Mouse (Mus musculus): ENCODE data around the gene Lrrfip2. TPM values are rescaled to one million over a fixed set of nuclear protein-coding genes. Genes with fewer than 3 reads are reported as not detected.

The Lrrfip2 gene
- polyA plus RNA-seq, 1 experiment from 2014 or later = 41.8 TPM

- Histone ChIP-seq H3K27me3 (no peaks in the 10 kb centered on the region), H3K4me1 (no peaks in the 10 kb centered on the region), H3K4me2 (replicated peaks) (no peak overlapping the region), H3K9me3 (no peaks in the 10 kb centered on the region), H3K9ac (replicated peaks) (no peak overlapping the region), H3K4me3 (no peak overlapping the region), H3K36me3 (peaks cover 8% of the 10 kb centered on the region; the same call in 1 of the 2 replicates), H3K27ac (replicated peaks) (no peak overlapping the region)
- ATAC-seq (replicated peaks) = no peak
- WGBS = 86% methylated on average over 4 of the region's 4 CpGs
Measured at GRCm38 (mm10) chr9:111210412-111210811, 93.0 kb downstream of the Lrrfip2 start.

GRCm38 (mm10) chr9:111211122-111212041 is 94.0 kb downstream of the Lrrfip2 start:
- Histone ChIP-seq H3K36me3 (peaks cover 9% of the 10 kb centered on the region), H3K9me3 (no peaks in the 10 kb centered on the region), H3K27me3 (no peaks in the 10 kb centered on the region), H3K27ac (replicated peaks) (no peak overlapping the region), H3K4me3 (no peak overlapping the region), H3K9ac (replicated peaks) (no peak overlapping the region), H3K4me2 (replicated peaks) (no peak overlapping the region), H3K4me1 (no peaks in the 10 kb centered on the region)
- ATAC-seq (replicated peaks) = no peak
- 82% methylated on average over 10 of the region's 10 CpGs for WGBS

- no peaks in the 10 kb centered on the region for H3K9me3 ChIP-seq
- no peak overlapping the region for H3K9ac ChIP-seq (replicated peaks)
- H3K27me3 ChIP-seq = no peaks in the 10 kb centered on the region
- no peak overlapping the region for H3K4me3 ChIP-seq
- no peak for ATAC-seq (replicated peaks)
- H3K4me1 ChIP-seq = no peaks in the 10 kb centered on the region
- H3K36me3 ChIP-seq = peaks cover 15% of the 10 kb centered on the region
- H3K4me2 ChIP-seq (replicated peaks) = no peak overlapping the region
- H3K27ac ChIP-seq (replicated peaks) = no peak overlapping the region
- WGBS = 78% methylated on average over 6 of the region's 6 CpGs
Measured at GRCm38 (mm10) chr9:111213501-111213900, 96.1 kb downstream of the Lrrfip2 start.

GRCm38 (mm10) chr9:111216424-111216823 is 99.0 kb downstream of the Lrrfip2 start:
- H3K36me3 ChIP-seq = peaks cover 26% of the 10 kb centered on the region
- no peak overlapping the region for H3K4me2 ChIP-seq (replicated peaks)
- H3K9me3 ChIP-seq = no peaks in the 10 kb centered on the region
- H3K9ac ChIP-seq (replicated peaks) = no peak overlapping the region
- no peak for ATAC-seq (replicated peaks)
- H3K27me3 ChIP-seq = no peaks in the 10 kb centered on the region
- no peak overlapping the region for H3K4me3 ChIP-seq
- no peaks in the 10 kb centered on the region for H3K4me1 ChIP-seq
- H3K27ac ChIP-seq (replicated peaks) = no peak overlapping the region

GRCm38 (mm10) chr9:111220551-111221080 is 103.2 kb downstream of the Lrrfip2 start:
- Histone ChIP-seq H3K27ac (replicated peaks) (no peak overlapping the region), H3K36me3 (peaks cover 54% of the 10 kb centered on the region), H3K9me3 (no peaks in the 10 kb centered on the region), H3K4me3 (no peak overlapping the region), H3K9ac (replicated peaks) (no peak overlapping the region), H3K27me3 (no peaks in the 10 kb centered on the region), H3K4me1 (no peaks in the 10 kb centered on the region), H3K4me2 (replicated peaks) (no peak overlapping the region)
- WGBS = 91% methylated on average over 5 of the region's 5 CpGs
- no peak for ATAC-seq (replicated peaks)

GRCm38 (mm10) chr9:111221580-111221979 is 104.2 kb downstream of the Lrrfip2 start:
- Histone ChIP-seq H3K4me1 (no peaks in the 10 kb centered on the region), H3K4me3 (no peak overlapping the region)
- 97% methylated on average over 1 of the region's 1 CpGs for WGBS

GRCm38 (mm10) chr9:111223406-111223805 is 106.0 kb downstream of the Lrrfip2 start:
- 96% methylated on average over 5 of the region's 5 CpGs for WGBS

More at GRCm38 (mm10) chr9:111221580-111221979, 104.2 kb downstream of the Lrrfip2 start:
- no peak overlapping the region for H3K27ac ChIP-seq (replicated peaks)
- no peak overlapping the region for H3K9ac ChIP-seq (replicated peaks)
- no peak overlapping the region for H3K4me2 ChIP-seq (replicated peaks)
- ATAC-seq (replicated peaks) = no peak
- no peaks in the 10 kb centered on the region for H3K27me3 ChIP-seq
- no peaks in the 10 kb centered on the region for H3K9me3 ChIP-seq
- peaks cover 53% of the 10 kb centered on the region for H3K36me3 ChIP-seq

GRCm38 (mm10) chr9:111228446-111228845 is 111.1 kb downstream of the Lrrfip2 start:
- no peak overlapping the region for H3K9ac ChIP-seq (replicated peaks)
- ATAC-seq (replicated peaks) = no peak
- 95% methylated on average over 5 of the region's 5 CpGs for WGBS

More at GRCm38 (mm10) chr9:111223406-111223805, 106.0 kb downstream of the Lrrfip2 start:
- peaks cover 57% of the 10 kb centered on the region for H3K36me3 ChIP-seq
- H3K27ac ChIP-seq (replicated peaks) = no peak overlapping the region
- H3K4me1 ChIP-seq = no peaks in the 10 kb centered on the region
- H3K27me3 ChIP-seq = no peaks in the 10 kb centered on the region
- H3K9ac ChIP-seq (replicated peaks) = no peak overlapping the region
- no peak overlapping the region for H3K4me2 ChIP-seq (replicated peaks)
- no peaks in the 10 kb centered on the region for H3K9me3 ChIP-seq
- no peak overlapping the region for H3K4me3 ChIP-seq
- ATAC-seq (replicated peaks) = no peak

GRCm38 (mm10) chr9:111234701-111235100 is 117.3 kb downstream of the Lrrfip2 start:
- Histone ChIP-seq H3K4me2 (replicated peaks) (no peak overlapping the region), H3K9me3 (no peaks in the 10 kb centered on the region), H3K27ac (replicated peaks) (no peak overlapping the region), H3K36me3 (peaks cover 64% of the 10 kb centered on the region), H3K9ac (replicated peaks) (no peak overlapping the region), H3K4me3 (no peak overlapping the region), H3K4me1 (no peaks in the 10 kb centered on the region), H3K27me3 (no peaks in the 10 kb centered on the region)
- 90% methylated on average over 9 of the region's 9 CpGs for WGBS
- no peak for ATAC-seq (replicated peaks)

More at GRCm38 (mm10) chr9:111228446-111228845, 111.1 kb downstream of the Lrrfip2 start:
- H3K4me1 ChIP-seq = no peaks in the 10 kb centered on the region
- no peak overlapping the region for H3K4me3 ChIP-seq
- no peaks in the 10 kb centered on the region for H3K27me3 ChIP-seq
- H3K4me2 ChIP-seq (replicated peaks) = no peak overlapping the region
- H3K9me3 ChIP-seq = no peaks in the 10 kb centered on the region
- no peak overlapping the region for H3K27ac ChIP-seq (replicated peaks)
- peaks cover 68% of the 10 kb centered on the region for H3K36me3 ChIP-seq

GRCm38 (mm10) chr9:111237726-111238125 is 120.3 kb downstream of the Lrrfip2 start:
- Histone ChIP-seq H3K27ac (replicated peaks) (no peak overlapping the region), H3K4me2 (replicated peaks) (no peak overlapping the region), H3K4me3 (no peak overlapping the region), H3K9ac (replicated peaks) (no peak overlapping the region), H3K4me1 (no peaks in the 10 kb centered on the region), H3K36me3 (peaks cover 59% of the 10 kb centered on the region), H3K27me3 (no peaks in the 10 kb centered on the region), H3K9me3 (no peaks in the 10 kb centered on the region)
- no peak for ATAC-seq (replicated peaks)

GRCm38 (mm10) chr9:111239821-111240220 is 122.4 kb downstream of the Lrrfip2 start:
- Histone ChIP-seq H3K9me3 (no peaks in the 10 kb centered on the region), H3K36me3 (peaks cover 44% of the 10 kb centered on the region), H3K9ac (replicated peaks) (no peak overlapping the region), H3K4me2 (replicated peaks) (no peak overlapping the region), H3K4me3 (no peak overlapping the region), H3K27me3 (no peaks in the 10 kb centered on the region), H3K27ac (replicated peaks) (no peak overlapping the region), H3K4me1 (no peaks in the 10 kb centered on the region)
- WGBS = 79% methylated on average over 4 of the region's 4 CpGs
- ATAC-seq (replicated peaks) = no peak

GRCm38 (mm10) chr9:111243384-111243783 is 126.0 kb downstream of the Lrrfip2 start:
- Histone ChIP-seq H3K27me3 (no peaks in the 10 kb centered on the region), H3K4me2 (replicated peaks) (no peak overlapping the region), H3K9me3 (no peaks in the 10 kb centered on the region), H3K4me3 (no peak overlapping the region), H3K4me1 (no peaks in the 10 kb centered on the region), H3K9ac (replicated peaks) (no peak overlapping the region), H3K36me3 (peaks cover 43% of the 10 kb centered on the region), H3K27ac (replicated peaks) (no peak overlapping the region)
- no peak for ATAC-seq (replicated peaks)
- WGBS = 86% methylated on average over 6 of the region's 6 CpGs

Measured in forebrain, embryonic 15.5 days (tissue).